Mouse (Mus musculus): ENCODE data around the gene Olfr866.

Olfr866 gene

DNA sequence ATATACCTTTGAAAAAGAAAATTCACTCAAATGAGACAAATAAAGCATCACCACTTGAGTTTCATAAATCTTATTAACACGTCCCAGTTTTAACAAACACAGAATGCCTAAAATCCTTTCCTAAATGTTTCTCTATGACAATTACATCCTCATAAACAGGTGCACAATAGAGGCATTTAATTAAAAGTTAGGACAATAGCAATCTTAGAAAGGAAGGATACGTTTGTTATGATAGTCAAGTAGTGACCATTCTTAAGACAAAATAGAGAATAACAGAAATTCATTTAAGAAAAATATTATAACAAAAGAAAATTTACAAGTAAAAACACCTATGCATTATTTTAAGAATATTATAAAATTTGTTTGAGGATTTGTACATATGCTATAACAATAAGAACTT, at the start of gene Olfr866:
Gene Olfr866, minus strand, starts transcription at position 101 of the 400 bp plus-strand sequence.
- DNase-seq (ENCODE audit: low read depth): no peak

DNA sequence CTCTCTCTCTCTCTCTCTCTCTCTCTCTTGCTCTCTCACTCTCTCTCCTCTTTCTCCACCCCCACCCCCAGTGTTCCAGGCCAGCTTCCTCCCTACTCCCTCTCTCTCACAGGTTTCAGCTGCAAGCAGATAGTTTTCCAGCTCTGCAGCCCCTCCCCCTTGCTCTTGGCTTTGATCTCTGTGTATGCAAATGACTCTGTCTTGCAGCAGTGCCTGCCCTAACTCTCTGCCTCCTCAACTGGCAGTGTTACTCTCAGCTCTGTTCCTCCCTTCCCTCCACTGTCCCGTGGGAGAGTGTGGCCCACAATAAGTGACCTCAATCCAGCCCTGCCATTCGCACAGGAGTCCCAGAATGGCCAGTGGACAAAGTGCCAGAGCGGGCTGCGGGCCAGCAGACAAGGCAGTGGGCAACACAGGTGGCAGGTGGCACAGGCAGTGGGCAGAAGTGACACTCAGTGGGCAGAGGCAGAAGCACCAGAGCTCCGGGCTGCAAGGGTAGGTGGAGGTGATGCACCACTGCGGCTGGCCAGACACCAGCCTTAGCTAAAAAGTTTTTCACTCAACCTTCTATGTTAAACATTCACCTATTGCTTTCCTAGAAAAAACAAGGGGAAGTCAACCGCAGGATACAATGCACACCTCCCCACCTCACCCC, 45.8 kb upstream of the Olfr866 start:
- no peak for DNase-seq (ENCODE audit: low read depth)

- no peak for DNase-seq (ENCODE audit: low read depth)
These were observed 43.5 kb upstream of the Olfr866 start for GRCm38 (mm10) chr9:20071291-20071690.

GRCm38 (mm10) chr9:20070236-20070635, 42.4 kb upstream of the Olfr866 start:
- no peak for DNase-seq (ENCODE audit: low read depth)

DNA sequence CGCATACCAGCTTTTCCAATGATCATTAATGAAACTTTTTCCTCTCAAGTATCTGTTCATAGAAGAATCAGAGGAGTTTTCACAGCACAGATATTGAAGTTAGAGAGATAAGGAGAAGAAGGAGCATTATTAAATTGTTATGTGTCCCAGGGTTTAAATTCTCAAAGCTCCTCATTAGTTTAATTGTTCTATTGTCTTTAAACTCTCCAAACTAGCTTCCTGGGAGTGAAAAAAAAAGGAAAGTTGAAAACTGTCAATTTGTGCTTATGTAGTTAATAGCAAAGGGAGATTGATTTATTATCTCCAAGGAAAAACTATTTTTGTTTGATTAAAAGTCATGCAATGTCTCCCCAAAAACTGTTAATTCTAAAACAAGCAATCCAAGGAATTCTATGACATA, 29.6 kb upstream of the Olfr866 start, which contains the start of gene Olfr867:
Gene Olfr867, minus strand, starts transcription at position 101 of the 400 bp plus-strand sequence.
- no peak for DNase-seq (ENCODE audit: low read depth)

GRCm38 (mm10) chr9:20047964-20048363, 20.1 kb upstream of the Olfr866 start:
- no peak for DNase-seq (ENCODE audit: low read depth)

Data from induced T-regulatory cell, adult 2 months (primary cell).